Mouse (Mus musculus) urinary bladder, postnatal 10 days (tissue): ENCODE data around the gene Dmrta2.

Experiments used
- DNase-seq: peaks from one replicate; pipeline ENCODE4 v3.0.0; 2022; ENCODE audit warnings: low spot score

Dmrta2 gene

DNA sequence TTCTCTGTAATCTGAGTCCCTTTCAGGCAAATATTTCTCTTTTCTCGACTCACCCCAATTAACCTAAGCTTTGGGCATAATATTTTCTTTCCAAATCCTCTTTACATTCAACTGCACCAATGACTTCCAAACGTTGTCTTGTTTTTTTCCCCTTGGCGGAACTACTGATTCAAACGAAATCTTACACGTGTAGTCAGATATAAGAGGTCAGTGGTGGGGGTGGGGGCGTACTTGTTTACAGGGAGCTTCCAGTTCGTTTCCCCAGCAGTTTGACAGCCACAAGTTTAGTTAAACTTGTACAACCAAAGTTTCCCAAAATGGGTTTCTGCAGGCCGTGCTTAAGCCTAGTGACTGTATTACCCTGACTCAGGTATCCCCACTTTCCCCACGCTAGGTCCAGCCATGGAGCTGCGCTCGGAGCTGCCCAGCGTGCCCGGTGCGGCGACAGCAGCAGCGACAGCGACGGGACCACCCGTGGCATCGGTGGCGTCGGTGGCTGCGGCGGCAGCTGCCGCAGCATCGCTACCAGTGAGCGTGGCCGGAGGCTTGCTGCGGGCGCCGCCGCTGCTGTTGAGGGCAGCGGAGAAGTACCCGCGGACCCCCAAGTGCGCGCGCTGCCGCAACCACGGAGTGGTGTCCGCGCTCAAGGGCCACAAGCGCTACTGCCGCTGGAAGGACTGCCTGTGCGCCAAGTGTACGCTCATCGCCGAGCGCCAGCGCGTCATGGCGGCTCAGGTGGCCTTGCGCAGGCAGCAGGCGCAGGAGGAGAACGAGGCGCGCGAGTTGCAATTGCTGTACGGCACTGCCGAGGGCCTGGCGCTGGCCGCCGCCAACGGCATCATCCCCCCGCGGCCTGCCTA is 1.8 kb downstream of the Dmrta2 start:
- DNase-seq: no peak

DNA sequence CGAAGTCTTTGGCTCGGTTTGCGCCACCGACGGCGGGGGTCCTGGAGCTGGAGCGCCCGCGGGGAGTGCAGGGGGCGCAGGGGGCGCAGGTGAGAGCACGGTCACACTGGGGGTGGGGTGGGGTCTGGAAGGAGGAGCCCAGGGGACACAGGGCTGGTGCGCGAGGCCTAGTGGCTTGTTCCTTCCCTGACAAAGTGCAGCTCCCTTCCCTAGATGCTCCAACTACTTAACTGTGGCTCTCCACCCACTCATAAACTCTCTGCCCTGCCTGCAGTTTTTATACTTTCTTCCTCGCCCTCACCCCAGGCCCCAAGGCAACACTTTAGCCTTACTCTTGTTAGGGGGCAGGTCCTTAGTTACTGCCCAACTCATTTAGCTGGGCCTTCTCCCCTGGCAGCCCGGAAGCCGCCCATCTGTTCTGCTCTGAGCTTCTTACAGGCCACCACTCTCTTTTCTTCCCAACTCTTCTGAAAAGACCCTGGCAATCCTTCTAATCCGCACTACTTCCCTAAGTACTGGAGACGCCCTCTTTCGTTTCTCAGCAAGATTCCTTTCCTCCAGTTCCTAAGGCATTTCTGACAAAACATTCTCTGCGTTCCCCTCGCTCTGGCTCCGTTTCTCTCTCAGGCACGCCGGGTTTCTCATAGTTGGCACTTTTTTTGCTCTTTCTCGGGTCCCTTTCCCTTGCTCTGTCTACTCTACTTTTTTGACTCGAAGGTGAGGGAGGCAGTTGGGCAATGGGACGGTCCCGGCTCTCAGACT is 2.6 kb downstream of the Dmrta2 start:
- no peak for DNase-seq

DNA sequence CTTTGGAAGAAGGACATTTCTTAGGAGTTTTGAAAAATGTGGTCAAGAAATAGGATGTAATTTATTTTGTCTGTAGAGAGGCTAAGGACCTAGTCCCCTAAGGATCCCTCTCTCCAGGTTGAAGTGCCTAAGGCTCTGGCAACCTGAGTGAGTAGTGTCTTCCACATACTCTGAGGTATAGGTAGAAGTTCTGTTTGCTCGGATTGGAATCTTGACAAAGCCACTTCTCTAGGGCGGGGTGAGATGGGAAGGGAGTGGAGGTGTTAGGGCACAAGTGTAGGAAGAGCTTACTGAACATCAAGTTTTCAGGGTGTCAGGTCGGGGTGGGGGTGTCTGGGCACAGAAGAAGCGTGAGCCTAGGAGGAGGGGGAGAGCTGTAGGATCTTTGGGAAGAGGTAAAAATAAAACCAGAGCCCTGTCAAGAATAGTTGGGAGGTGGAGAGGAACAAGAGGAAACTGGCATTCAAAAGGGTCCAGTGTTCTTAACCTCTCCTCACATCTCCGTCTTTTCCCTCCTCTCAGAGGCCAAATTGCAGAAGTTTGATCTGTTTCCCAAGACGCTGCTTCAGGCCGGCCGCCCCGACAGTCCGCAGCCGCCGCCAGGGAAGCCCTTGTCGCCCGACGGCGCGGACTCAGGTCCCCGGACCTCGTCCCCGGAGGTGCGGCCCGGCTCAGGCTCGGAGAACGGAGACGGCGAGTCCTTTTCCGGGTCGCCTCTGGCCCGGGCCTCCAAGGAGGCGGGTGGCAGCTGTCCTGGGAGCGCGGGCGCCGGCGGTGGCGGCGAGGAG is 3.4 kb downstream of the Dmrta2 start:
- no peak for DNase-seq

DNA sequence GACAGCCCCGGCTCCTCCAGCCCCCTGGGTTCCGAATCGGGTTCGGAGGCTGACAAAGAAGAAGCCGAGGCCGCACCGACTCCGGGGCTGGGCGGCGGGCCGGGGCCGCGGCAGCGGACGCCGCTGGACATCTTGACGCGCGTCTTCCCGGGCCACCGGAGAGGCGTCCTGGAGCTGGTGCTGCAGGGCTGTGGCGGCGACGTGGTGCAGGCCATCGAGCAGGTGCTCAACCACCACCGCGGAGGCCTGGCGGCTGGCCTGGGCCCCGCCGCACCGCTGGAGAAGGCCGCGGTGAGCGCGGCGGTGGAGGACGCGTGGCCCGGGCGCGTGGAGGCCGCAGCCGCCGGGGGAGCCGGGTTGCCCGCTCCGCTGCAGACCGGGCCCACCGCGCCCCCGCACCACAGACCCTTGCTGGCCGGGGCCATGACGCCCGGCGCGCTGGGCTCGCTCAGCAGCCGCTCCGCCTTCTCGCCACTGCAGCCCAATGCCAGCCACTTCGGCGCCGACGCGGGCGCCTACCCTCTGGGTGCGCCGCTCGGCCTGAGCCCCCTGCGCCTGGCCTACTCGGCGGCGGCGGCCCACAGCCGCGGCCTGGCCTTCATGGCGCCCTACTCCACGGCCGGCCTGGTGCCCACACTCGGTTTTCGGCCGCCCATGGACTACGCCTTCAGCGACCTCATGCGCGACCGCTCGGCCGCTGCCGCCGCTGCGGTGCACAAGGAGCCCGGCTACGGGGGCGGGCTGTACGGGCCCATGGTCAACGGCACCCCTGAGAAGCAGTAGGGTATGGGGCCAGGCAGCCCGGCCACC is 4.2 kb downstream of the Dmrta2 start:
- DNase-seq: no peak

DNA sequence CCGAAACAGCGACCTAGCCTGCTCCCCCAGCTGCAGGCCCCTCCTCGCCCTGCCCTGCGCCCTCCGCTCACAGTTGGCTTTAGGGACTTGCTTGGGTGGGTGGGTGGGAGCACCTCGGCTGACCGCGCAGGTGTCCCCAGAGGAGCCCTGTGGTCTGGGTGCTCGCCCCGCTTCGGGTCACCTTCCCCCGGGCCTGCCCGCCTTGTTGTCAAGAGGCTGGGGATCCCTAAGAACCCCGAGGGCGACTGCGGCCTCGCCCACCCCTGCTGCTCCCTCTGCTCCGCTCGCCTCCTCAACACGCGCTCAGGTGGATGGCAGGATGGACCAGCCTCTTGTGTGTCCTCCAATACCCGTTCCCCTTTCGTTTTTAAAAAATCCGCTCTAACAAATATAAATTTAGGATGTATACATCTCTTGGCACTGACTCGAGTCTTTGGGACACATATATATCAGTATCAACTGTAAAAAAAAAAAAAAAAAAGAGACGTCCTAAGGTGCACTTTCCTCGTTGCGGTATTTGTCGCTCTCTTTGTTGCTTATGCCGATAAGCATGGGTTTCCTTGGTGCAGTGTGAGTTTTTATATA is 4.9 kb downstream of the Dmrta2 start:
- no peak for DNase-seq

GRCm38 (mm10) chr4:109983281-109984001 is 5.6 kb downstream of the Dmrta2 start:
- DNase-seq: no peak

- no peak for DNase-seq
Observed at GRCm38 (mm10) chr4:109984011-109984411, 6.2 kb downstream of the Dmrta2 start.

DNA sequence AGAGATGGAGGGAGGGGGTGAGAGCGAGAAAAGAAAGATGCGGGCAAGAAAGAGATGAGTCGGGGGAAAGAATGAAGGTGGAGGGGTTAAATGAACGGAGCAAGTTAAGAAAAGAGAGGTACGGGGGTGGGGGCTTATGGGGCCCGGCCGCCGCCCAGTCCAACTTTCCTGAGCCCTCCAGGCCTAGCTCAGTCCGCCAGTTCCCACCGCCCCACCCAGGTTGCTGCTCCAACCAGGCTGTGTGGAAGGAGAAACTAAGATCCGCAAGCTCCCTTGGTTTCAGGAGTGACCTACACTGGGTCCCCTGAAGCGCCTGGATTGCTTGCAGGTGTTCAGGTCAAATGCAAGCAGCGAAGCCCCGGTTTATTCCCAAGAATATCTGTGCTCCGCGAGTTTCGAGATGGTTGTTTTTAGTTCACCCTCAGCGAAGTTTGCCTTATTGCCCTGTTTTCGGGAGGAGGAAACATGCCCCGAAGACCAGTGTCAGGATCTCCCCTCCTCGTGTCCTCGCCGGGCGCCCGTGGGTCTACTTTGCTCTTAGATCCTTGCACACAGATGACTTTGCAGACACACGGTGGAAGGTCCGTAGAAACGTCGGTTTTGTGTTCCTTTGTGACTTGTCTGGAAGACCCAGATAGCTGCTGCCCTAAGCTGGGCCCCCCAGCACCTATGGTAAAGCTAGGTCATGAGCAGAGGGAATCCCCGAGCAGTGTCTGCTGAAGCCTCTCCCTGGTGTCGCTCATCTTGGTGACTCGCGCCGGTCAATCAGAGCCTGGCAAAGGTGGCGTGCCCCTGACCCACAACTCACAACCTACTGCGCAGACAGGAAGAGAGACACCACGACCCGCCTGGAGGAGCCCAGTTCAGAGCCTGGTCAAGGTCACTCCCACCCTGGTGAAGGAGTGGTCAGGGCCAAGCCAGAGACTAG is 6.9 kb downstream of the Dmrta2 start:
- DNase-seq: no peak

DNA sequence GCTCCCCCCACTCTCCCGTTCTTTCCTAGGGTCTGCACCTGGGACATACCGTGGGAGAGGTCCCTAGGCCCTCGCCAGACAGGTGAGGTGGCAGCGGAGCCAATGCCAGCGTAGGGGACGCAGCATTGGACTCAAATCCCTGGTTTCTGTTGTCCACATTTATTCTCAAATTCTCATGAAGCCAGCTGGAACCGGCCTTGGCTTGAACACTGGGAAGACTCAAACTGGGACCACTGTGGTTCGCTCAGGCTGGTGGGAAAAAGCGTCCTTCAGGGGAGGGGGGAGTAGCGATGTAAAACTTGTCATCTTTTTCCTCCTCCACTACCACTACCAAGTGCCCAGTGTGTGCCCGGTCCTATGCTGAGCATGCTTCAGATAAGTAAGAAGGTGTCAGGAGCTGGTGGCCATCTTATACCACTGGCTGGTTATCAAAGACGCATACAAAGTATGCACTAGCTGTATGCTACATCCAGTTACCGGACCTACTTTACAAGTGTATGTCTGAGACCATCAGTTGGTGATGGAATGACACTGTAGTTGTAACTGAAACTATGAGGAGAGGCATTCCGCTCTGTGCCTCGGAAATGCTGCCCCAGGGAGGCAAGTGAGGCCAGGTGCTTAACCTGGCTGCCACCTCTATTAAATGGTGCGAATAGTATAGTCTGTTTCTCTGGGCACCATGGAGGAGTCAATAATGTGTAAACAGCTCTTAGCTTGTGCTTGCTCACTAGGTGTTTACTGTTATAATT is 7.7 kb downstream of the Dmrta2 start:
- no peak for DNase-seq

- DNase-seq: no peak
Observed at GRCm38 (mm10) chr4:109986301-109986700, 8.4 kb downstream of the Dmrta2 start.

DNA sequence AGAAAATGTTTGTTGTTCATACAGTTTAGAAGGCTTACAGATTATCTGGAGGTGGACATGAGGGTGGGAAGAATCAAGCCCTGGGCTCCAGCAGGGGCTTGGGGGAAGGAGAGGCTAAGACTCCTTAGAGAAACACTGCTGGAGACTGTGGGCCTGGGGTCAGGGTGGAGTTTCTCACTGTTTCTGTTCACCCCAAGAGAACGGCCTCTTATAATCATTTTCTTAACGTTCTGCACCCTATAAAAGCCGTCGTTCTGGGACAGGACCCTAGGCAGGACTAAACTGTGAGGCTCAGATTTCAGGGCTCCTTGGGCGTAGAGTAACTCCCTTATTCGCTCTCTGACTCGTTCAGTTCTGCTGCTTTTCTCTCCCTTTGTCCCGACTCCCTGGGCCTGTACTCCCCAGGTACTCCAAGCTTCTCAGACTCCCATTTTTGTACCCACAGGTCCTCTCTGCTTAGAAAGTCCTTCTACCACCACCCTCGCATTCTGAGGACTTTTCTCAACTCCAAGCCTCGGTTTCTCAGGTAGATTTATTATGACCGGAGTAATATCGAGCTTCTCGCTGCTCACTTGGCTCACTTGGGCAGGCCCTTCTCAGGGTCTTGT is 9.0 kb downstream of the Dmrta2 start:
- DNase-seq: no peak

- DNase-seq: no peak
Observed at GRCm38 (mm10) chr4:109987560-109988362, 9.9 kb downstream of the Dmrta2 start.

DNA sequence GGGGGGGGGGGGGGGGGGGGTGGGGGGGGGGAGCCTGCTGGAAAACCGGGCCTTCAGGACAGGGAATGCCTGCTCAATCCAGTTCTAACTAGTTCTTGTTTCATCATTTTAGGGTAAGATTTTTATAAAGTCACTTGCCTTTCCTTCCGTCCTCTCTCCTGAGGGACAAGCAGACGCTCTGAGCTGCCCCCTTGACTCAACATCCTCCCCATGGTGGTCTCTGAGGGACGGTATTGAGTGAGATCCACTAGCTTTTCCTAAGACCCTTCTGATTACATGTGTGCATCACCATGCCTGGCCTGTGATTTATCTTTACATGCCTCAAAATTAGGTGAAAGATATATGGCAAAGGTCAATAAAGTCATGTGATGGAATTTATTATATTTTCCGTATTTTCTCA is 10.6 kb downstream of the Dmrta2 start:
- no peak for DNase-seq

GRCm38 (mm10) chr4:109989213-109989612 is 11.4 kb downstream of the Dmrta2 start:
- no peak for DNase-seq

- DNase-seq: no peak
Observed at GRCm38 (mm10) chr4:110006044-110006443, 28.2 kb downstream of the Dmrta2 start.

DNA sequence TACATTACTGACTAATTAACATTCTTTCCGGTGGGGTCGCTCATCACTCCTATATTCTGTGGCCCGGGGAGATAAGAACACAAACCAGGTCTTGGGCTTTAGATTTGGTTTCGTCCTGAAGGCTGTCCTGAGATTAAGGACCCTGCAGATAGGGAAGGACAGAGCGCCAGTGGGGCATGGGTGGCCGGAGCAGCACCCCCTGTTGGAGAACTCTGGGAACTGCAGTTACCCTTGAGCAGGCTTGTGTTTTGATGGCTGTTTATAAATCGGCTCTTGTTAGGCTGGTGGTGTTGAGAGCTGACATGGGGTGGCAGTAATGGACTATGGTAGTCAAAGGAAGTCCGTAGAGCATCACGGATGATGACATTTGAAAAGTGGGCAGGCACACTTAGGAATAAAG is 41.3 kb downstream of the Dmrta2 start:
- DNase-seq: no peak

GRCm38 (mm10) chr4:110020255-110020654 is 42.4 kb downstream of the Dmrta2 start:
- DNase-seq: peak; percentile 26
